Mouse (Mus musculus): ENCODE measurements around the gene Rab7b.

GRCm38 (mm10) chr1:131660716-131661472 is 27.6 kb upstream of the Rab7b start:
- TF ChIP-seq CTCF (IDR thresholded peaks at IDR 0.05; ENCODE audit: low read depth), result no peak
- no peak for TF ChIP-seq EP300 (IDR thresholded peaks at IDR 0.05; ENCODE audit: low read depth)

Measured in heart, postnatal 0 days (tissue).